Mouse (Mus musculus): ENCODE results near the gene Apba3.
"Not testable (repeated sequence)": the region's sequence is repeated elsewhere in the genome, so short reads cannot be mapped to it uniquely, and the experiment has no call there.

Gene Apba3

DNA sequence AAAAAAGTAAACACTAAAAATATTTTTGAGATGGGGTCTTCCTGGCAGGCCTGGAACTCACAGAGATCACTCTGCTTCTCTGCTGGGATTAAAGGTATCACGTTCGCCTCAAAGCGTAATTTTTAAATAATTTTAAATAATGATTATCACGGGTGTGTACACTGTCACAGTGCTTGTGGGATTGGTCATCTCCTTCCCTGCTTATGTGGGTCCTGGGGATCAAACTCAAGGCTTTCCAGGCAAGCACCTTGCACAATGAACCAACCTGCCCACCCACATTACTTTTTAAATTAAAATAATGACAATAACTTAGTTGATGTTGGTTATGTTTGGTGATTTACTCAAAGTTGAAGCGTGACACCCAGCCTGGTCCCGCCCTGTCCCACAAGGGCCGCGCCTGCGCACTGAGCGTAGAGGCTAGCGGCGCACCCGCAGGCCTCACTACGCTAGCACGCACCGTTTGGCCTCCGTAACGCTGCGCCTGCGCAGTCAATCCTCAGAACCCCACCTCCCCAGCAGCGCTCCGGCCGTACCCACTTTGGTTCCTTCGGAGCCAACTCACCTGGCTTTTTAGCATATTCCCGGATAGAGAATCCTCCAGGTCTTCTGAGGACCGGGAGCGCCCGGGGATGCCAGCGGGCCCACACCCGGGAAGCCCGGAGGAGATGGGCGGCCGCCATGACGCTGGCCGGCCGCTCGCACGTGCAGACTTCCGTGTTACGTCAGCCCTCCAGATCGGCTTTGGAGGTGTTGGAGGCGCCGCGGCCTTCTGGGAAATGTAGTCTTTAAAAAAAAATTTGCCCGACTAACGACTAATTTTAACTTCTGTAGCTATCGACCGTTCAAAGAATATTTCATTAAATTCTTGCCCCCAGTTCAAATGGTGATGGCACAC is at the start of gene Apba3, which contains the start of gene Mrpl54:
TSS of gene Apba3 (plus strand) at position 750 of the 895 bp plus-strand sequence.
TSS of gene Mrpl54 (minus strand) at position 724 of the 895 bp plus-strand sequence.
- DNase-seq (ENCODE audit: inconsistent ontology term): peak; percentile 97

DNA sequence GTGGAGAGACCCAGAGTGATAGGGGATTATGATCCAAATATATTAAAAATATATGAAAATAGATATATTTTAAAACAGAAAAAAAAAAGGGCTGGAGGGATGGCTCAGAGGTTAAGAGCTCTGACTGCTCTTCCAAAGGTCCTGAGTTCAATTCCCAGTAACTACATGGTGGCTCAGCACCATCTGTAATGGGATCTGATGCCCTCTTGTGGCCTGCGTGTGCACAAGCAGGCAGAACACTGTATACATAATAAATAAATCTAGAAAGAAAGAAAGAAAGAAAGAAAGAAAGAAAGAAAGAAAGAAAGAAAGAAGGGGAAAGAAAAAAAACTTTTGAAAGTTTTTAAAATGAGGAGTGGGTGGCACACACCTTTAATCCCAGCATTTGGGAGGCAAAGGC is 49.5 kb upstream of the Apba3 start:
- not testable (repeated sequence) for DNase-seq (ENCODE audit: inconsistent ontology term)

DNA sequence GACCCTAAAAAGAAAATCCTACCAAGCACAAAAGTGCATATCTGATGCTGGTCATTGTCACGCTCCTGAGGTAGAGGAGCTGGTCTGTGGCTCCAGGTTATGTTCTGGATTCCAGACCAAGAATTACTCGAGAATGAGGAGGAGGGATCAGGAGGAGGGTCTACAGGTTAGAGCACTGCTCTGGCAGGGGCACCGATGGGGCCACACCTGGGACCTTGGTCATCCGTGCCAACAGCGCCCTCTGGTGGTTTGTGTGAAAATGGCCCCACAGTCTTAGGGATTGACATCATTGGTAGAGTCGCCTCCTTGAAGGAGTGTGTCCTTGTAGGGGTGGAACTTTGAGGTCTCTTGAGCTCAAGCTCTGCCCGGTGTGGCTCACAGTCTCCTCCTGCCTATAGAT is 48.8 kb upstream of the Apba3 start:
- no peak for DNase-seq (ENCODE audit: inconsistent ontology term)

DNA sequence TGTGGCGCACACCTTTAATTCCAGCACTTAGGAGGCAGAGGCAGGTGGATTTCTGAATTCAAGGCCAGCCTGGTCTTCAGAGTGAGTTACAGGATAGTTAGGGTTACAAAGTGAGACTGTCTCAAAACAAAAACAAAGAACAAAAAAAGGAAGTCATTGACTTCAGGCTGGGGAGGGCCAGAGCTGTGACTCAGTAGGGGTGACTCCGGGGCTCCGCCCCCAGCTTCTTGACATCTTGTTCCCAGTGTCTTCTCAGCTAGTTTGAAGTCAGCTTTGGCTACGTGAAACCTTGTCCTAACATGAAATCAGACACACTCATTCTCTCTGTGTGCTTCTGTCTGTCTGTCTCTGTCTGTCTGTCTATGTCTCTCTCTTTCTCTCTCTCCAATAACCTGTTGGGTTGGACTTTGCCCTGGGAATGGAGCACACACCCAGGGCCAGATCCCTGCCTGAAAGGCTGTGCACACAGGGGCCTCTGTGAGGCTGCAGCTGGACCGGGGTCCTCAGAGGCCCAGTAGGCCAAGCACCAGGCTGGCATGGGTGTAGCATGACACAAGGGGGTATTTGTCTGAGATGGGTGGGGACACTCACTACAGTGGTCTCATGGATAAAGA is 45.3 kb upstream of the Apba3 start:
- no peak for DNase-seq (ENCODE audit: inconsistent ontology term)

DNA sequence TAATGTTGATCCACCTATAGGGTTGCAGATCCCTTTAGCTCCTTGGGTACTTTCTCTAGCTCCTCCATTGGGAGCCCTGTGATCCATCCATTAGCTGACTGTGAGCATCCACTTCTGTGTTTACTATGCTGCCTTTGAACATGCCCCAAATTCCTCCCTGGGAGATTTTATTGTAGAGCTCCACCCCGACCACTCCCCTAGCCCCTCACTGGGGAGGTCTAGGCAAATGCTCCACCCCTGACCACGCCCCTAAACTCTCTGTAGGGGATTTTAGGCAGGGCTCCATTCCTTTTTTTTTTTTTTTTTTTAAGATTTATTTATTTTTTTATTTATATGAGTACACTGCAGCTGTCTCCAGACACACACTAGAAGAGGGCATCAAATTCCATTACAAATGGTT is 43.0 kb upstream of the Apba3 start:
- not testable (repeated sequence) for DNase-seq (ENCODE audit: inconsistent ontology term)

DNA sequence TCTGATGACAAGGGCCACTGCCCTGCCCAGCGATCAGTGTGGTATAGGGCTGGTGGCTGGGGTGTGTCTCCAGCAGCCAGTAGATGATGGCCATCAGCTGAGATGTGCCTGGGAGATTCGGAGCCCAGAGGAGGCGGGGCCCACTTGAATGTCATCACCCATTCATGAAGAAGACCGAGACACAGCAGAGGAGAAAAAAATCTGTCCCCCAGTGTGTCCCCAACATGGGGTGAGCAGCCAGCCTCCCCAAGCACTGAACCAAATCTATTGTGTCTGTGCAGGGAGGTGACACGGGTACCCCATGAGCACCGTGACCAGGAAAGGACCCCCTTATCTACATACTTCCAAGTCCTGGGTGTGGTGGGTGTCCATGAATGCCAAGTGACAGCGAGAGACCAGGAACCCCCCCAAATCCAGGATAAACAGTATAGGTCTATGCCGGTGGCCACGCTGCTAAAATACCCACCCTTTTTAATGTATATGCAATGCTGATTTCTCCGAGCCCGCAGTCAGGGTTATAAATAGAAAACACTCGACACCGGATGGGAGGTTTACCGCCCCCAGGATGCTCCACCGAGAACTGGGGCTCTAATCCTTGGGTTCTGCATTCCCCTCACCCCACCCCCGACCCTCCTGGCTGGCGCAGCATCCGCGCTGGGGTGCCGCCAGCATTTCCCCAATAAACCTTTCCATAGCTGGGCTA is 36.9 kb upstream of the Apba3 start:
- no peak for DNase-seq (ENCODE audit: inconsistent ontology term)

DNA sequence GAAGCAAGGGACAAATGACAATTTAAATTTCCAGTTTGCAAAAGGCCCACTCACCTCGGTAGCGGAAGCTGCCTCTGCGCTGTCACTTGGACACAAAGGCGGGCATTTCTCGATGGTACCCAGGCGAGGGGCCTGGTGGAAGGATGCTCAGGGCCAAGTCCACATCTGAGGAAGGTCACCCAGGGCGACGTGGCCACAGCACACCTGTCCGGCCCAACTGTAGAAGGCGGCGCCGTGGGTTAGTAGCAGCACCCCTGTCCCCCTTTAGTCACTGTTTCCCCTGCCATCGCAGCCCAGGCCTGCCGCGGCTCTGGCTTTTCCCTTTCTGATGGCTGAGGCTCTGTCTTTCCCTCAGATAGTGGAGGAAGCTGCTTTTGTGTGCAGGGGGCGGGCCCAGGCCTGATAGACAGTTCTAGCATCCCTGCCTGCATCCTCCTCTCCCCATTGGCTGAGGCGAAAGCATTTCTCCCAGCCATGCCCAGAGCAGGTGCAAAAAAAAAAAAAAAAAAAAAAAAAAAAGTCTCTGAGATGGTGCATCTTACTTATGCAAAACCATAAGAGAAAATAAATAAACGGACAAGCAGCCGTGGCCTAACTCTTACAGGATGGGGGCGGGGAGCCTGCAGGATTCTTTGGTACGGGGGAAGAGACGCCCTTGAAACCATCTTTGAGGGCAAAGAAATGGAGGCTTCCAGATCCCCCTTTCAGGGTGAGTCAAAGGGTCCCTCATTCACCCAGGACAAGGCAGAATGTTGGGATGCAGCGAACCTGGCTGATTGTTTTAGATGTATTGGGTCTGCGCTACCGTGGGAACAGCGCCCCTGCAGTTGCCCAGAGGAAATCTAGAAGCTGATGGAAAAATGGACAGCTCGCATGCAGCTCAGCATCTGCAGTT is 36.1 kb upstream of the Apba3 start, which contains the start of gene Atcay:
TSS of gene Atcay (minus strand) at position 396 of the 895 bp plus-strand sequence.
- DNase-seq (ENCODE audit: inconsistent ontology term): peak; percentile 57

DNA sequence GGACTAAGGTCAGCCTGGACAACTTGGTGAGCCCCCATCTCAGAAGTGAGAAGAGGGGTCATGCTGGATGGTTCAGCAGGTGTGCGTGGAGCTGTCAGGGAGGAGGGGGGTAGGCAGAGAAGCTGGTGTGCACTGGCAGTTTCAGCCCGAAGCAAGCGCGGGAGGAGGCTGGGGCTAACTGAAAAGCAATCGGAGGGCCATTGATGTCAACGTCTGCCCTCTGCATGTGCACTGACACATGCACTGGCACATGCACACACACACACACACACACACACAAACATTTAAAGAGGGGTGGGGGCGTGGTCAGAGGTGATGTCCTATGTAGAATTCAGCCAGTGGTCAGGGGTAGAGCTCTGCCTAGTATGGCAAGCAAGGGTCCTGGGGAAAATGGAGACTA is 35.3 kb upstream of the Apba3 start:
- no peak for DNase-seq (ENCODE audit: inconsistent ontology term)

DNA sequence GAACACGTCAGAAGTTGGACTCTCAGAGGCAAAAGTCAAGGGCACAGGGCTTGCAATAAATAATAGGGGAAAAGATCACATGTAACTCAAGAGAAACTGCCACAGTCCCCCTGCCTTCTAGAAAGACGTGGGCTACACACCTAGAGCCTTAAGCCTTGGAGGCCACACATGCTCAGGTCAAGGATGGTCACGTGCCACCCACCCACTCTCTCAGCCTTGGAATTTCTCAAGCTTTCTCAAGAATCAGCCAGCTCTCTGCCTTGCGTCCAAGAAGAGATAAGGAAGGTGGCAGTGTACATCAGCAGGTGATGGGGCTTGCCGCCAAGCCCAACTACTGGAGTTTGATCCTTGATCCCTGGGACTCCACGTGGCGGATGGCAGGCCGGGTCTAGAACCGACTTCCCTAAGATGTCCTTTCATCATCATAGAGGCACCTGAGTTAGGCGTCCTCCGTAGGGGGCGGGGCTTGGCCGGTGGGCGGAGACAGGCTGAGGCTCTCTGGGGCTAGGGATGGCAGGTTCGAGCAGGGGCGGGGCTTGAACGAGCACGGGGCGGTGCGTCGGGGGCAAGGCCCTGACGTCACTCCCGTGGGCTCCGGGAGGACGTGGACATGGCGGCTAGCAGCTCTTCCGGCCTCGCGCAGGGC is 34.1 kb upstream of the Apba3 start, which contains the start of gene Zfr2:
TSS of gene Zfr2 (plus strand) at position 576 of the 646 bp plus-strand sequence.
- DNase-seq (ENCODE audit: inconsistent ontology term): peak; percentile 95

DNA sequence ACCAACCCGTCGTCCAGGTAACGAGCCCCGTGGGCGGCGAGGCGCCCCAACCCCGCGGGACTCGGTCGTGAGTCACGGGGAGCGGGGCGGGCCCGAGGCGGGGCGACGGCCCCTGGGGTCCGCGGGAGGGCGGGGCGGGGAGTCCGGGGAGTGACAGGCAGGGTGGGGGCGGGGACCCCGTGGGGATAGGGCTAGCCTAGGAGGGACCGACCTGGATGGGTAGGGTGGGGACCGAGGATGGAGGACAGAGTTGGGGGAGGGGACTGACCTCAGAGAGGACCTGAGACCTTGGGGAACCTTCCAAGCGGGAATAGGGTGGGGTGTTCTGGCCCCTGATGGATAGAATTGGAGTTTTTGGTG is 33.6 kb upstream of the Apba3 start:
- DNase-seq (ENCODE audit: inconsistent ontology term): no peak

DNA sequence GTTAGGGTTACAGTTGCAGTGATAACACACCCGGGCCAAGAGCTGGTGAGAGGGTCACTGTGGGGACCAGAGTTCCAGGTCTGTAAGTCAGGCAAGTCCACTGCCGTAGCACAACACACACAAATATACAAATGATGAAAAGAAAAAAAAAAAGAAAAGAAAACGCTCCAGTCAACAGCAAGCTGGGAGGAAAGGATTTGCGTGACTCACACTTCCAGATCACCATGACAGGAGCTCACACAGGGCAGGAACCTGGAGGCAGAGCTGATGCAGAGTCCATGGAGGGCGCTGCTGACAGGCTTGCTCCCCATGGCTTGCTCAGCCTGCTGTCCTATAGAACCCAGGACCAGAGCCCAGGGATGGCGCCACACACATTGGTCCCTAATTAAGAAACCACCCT is 32.6 kb upstream of the Apba3 start:
- no peak for DNase-seq (ENCODE audit: inconsistent ontology term)

DNA sequence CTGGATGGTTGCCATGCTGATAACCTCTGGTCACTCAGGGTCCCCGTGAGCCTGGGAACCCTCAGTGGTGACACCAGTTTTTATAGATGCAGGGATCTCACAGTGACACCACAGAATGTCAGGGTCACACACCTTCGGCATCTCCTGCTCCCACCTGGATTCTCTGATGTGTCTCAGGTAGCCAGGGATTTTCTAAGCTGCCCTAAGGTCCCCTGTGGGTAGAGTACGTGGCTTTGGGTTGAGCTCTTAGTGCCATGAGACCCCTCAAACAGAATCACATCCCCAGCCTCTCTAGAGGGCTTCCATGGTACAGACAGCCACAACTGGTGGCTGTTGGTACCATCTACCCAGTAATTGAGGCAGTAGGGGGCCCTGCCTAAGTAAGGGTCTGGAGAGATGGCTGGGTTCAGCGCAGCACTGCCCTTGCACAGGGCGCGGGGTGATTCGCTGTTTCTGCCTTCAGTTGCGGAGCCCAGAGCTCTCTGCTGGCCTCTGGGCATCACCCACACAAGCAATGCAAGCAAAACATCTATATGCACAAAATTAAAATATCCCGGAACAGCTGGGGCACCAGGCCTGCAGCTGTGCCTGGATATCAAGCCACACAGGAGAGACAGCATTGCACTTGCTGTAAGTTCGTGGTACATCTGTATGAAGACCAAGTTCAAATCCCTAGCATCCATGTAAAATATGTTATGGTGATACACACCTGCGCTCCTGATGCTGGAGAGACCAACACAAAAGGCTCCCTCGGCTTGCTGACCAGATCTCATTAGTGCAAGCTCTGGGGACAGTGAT is 30.1 kb upstream of the Apba3 start:
- no peak for DNase-seq (ENCODE audit: inconsistent ontology term)

DNA sequence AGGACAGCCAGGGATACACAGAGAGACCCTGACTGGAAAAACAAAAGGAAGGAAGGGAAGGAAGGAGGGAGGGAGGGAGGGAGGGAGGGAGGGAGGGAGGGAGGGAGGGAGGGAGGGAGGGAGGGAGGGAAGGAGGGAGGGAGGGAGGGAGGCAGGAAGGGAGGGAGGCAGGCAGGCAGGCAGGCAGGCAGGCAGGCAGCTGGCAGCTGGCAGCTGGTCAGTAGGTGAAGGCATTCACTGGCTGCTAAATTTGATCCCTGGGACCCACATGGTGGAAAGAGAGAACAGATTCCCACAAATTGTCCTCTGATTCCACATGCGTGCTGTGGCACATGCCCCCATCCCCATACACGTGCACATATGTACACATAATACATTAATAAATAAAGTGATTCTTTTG is 28.1 kb upstream of the Apba3 start:
- DNase-seq (ENCODE audit: inconsistent ontology term): no peak

DNA sequence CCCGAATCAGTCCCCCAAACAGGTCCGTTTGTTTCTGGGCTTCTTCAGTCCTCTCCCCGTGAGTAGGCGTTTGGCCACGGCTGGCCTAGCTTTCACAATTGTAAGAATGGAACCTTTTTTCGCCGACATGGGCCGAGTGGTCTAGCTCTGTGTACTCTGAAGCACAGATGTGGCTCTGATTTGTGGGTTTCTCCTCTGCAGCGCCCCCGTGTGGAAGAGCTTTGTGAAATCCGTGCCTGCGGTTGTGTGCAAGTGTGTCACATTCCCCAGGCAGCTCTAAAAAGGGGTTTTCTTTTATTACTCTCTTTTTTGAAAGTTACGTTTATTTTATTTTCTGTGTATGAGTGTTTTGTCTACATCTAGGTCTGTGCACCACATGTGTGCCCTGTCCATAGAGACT is 25.9 kb upstream of the Apba3 start:
- peak; percentile 50 for DNase-seq (ENCODE audit: inconsistent ontology term)

DNA sequence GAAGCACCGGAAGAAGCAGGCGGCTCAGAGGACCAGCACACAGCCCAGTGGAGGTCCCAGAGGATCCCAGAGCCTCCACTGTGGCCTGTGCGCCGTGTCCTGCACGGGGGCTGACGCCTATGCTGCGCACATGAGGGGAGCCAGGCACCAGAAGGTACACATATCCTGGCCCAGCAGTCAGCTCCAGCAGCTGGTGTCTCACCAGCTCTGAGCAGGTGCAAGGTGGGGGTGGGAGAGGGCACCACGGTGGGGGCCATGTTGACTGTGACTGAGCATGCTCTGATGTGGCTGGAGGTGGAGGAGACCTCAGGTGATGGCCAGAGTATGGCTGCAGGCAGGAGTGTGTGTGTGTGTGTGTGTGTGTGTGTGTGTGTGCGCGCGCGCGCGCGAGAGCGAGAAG is 24.7 kb upstream of the Apba3 start:
- no peak for DNase-seq (ENCODE audit: inconsistent ontology term)

DNA sequence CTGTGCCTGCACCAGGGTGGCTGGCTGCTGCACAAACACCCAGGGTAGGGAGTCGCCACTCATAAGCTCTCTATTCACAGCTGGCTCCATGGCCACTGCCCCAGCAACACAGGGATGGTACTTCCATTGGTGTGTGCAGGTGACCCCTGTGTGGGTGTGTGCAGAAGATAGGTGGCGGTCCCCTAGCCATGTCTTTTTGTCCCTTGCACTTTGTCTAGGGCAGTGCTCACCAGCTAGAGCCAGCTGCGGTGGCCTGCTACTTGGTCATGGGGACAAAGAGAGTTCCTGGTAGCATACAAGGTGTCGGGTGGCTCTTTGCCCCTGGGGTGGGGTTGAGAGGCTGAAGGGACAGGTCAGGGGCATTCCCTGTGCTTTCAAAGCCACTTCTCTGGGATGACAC is 22.6 kb upstream of the Apba3 start:
- no peak for DNase-seq (ENCODE audit: inconsistent ontology term)

DNA sequence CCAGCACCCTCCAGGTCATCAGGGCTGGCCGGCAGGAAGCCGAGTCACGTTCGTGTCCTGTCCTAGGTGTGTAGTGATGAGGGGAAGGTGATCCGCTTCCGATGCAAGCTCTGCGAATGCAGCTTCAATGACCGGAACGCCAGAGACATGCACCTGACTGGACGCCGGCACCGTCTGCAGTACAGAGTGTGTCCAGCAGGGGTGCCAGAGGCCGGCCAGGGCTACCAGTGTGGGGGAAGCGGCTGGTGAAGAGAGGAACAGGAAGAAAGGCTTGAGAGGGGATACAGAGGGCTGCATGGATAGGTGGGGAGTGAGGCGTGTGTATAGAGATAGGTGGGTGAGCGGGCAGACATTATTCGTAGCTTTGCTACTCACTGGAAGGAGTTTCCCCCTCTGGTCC is 22.2 kb upstream of the Apba3 start:
- peak; percentile 56 for DNase-seq (ENCODE audit: inconsistent ontology term)

DNA sequence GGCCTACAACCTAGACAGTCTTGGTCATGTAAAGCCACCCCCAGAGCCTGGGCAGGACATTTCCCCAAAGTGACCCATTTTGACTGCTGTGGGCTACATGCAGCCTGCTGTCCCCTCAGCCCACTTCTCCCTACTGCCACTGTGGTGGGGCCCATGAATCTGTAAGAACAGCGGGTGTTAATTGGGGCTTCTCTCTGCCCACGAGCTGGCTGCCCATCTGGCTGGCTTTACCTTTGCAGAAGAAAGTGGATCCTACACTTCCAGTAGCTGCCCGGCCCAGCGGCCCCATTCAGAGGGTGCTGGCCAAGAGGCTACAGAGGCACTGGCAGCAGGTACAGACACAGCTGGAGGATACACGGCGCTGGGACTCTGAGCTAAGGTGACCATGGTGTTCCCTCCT is 21.6 kb upstream of the Apba3 start:
- no peak for DNase-seq (ENCODE audit: inconsistent ontology term)

DNA sequence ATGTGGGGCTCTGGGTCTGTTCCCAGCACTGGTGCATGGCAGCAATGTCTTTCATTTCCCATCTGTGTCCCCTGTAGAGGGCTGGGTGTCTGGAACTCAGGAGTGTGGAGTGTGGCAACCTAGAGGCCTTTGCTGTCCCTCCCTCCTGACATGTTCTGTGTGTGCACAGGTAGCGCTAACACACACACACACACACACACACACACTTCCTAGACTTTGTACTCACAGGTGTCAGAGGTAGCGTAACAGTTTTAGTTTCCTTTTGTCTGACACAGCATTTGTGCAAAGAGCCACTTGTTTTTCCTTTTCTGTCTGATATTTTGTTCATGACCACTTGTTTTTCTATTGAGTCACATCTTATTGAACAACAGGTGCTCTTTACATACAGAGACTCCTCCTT is 19.0 kb upstream of the Apba3 start:
- DNase-seq (ENCODE audit: inconsistent ontology term): no peak

DNA sequence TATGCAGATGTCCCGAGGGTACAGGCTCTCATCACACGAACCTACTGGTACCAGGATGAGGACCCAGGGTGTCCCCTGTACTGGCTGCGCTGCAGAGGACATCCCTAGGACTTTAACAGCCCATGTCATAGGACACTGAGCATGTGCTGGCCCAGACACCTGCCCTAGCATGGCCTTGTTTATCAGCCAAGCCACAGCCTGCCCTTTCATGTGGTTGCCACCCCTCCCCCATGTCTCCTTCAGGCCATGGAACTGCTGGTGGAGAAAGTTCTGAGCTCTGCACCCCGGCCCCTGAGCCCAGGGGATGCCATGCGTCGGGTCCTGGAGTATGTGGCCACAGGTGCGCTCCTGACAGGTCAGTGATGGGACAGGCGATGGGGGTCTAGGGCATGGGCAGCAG is 17.3 kb upstream of the Apba3 start:
- DNase-seq (ENCODE audit: inconsistent ontology term): no peak

All from Muller cell, postnatal 12 days (primary cell).